Comparison of ENCODE assay signal across 22 mouse cellular contexts in the genomic region with DNA sequence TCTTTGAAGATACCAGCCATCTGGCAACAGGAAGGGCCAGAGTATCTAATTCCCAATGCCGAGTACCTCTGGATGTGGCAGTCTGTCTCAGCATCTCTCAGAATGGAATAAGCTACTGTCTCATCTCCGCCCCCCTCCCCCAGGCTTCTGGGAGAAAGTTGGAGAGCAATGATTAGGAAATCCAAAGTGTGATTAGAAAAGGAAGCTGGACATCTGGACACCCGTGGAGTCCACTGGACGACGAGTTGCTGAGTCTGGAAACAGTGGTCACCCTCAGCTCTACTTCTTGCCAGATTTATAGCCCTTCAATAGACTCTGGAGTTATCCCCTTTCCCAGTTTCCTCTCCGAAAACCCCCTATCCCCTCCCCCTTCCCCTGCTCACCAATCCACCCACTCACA.
DNase-seq lines count a peak whose midpoint lies in the region; ATAC-seq and TF ChIP-seq lines count a peak whose summit lies in the region.
"Had no signal": no experiment of that assay in that cellular context is flagged by ENCODE, and none has a peak within 500 bp of the region (broad histone marks: within the 10 kb centered on the region; RNA-seq: fewer than 3 reads in every experiment).

No protein-coding gene starts in this region.

- H3K4me3 ChIP-seq in lung, embryonic 15.5 days, result no peak overlapping the region
- no peak overlapping the region for H3K4me3 ChIP-seq in lung, postnatal 0 days (ENCODE audit: low read depth, low read length)
- H3K4me3 ChIP-seq: embryonic facial prominence, embryonic 13.5 days; embryonic facial prominence, embryonic 15.5 days; erythroblast, embryonic 14.5 days; forebrain, embryonic 10.5 days; forebrain, embryonic 12.5 days had no signal

- TF ChIP-seq CTCF in lung, postnatal 0 days (IDR thresholded peaks at IDR 0.05), result no peak

- no peaks in the 10 kb centered on the region for H3K36me3 ChIP-seq in lung, embryonic 15.5 days
- H3K36me3 ChIP-seq in lung, postnatal 0 days (ENCODE audit: insufficient read depth, low read length), result no peaks in the 10 kb centered on the region
- H3K36me3 ChIP-seq: embryonic facial prominence, embryonic 13.5 days; embryonic facial prominence, embryonic 15.5 days; forebrain, embryonic 10.5 days; forebrain, embryonic 12.5 days had no signal

- ATAC-seq in lung, embryonic 15.5 days (ENCODE audit: borderline replicate concordance, extremely low read depth, low FRiP score, low TSS enrichment), result peak; percentile 74; the same call in 1 of the 2 replicates
- ATAC-seq in lung, postnatal 0 days, result peak; percentile 30; the same call in 1 of the 2 replicates
- ATAC-seq: forebrain, embryonic 14.5 days had no signal

- 0 out of 2 replicates have a peak, but pooled peaks have one; percentile 29 for TF ChIP-seq EP300 in lung, postnatal 0 days (IDR thresholded peaks at IDR 0.05)

- no peaks in the 10 kb centered on the region for H3K4me1 ChIP-seq in lung, embryonic 15.5 days
- no peaks in the 10 kb centered on the region for H3K4me1 ChIP-seq in lung, postnatal 0 days (ENCODE audit: insufficient read depth, low read depth, low read length)
- H3K4me1 ChIP-seq: embryonic facial prominence, embryonic 13.5 days; embryonic facial prominence, embryonic 15.5 days; forebrain, embryonic 10.5 days; forebrain, embryonic 12.5 days had no signal

- no peaks in the 10 kb centered on the region for H3K27me3 ChIP-seq in lung, embryonic 15.5 days
- H3K27me3 ChIP-seq in lung, postnatal 0 days (replicated peaks; ENCODE audit: insufficient read depth, low read length), result no peaks in the 10 kb centered on the region
- H3K27me3 ChIP-seq: embryonic facial prominence, embryonic 13.5 days; embryonic facial prominence, embryonic 15.5 days; forebrain, embryonic 12.5 days had no signal

- H3K4me2 ChIP-seq in lung, embryonic 15.5 days, result no peak overlapping the region
- H3K4me2 ChIP-seq in lung, postnatal 0 days (replicated peaks; ENCODE audit: low read depth, low read length), result no peak overlapping the region
- H3K4me2 ChIP-seq: embryonic facial prominence, embryonic 13.5 days; embryonic facial prominence, embryonic 15.5 days; forebrain, embryonic 12.5 days had no signal

- 49% methylated on average over 6 of the region's 6 CpGs for WGBS in lung, embryonic 15.5 days
- WGBS in lung, postnatal 0 days, result 57% methylated on average over 6 of the region's 6 CpGs

- H3K9me3 ChIP-seq in lung, embryonic 15.5 days, result no peaks in the 10 kb centered on the region
- H3K9me3 ChIP-seq in lung, postnatal 0 days (ENCODE audit: low read length), result no peaks in the 10 kb centered on the region
- H3K9me3 ChIP-seq: embryonic facial prominence, embryonic 15.5 days; forebrain, embryonic 10.5 days; forebrain, embryonic 12.5 days had no signal

- H3K9ac ChIP-seq in lung, embryonic 15.5 days, result no peak overlapping the region
- H3K9ac ChIP-seq in lung, postnatal 0 days (replicated peaks; ENCODE audit: low read depth), result no peak overlapping the region
- H3K9ac ChIP-seq: embryonic facial prominence, embryonic 13.5 days; embryonic facial prominence, embryonic 15.5 days; forebrain, embryonic 12.5 days had no signal

- H3K27ac ChIP-seq in lung, embryonic 15.5 days, result no peak overlapping the region
- H3K27ac ChIP-seq in lung, postnatal 0 days (ENCODE audit: low read length), result no peak overlapping the region
- H3K27ac ChIP-seq: embryonic facial prominence, embryonic 13.5 days; embryonic facial prominence, embryonic 15.5 days; forebrain, embryonic 10.5 days; forebrain, embryonic 12.5 days had no signal

- no peak for DNase-seq in lung, postnatal 25 days (ENCODE audit: low spot score)
- DNase-seq in lung, postnatal 0 days (ENCODE audit: low spot score), result peak; percentile 56
- DNase-seq in lung, postnatal 14 days, result no peak
- peak; percentile 11 for DNase-seq in lung, postnatal 36 days
- DNase-seq in right cerebral cortex, postnatal 14 days, result no peak
- DNase-seq: adrenal gland, adult 2 months; adrenal gland, postnatal 10 days; adrenal gland, postnatal 25 days; cerebellum, adult 11 months; cerebellum, adult 18-20 months; cerebellum, adult 8-10 months; cerebellum, adult 9-11 months; cerebellum, postnatal 14 days; cerebellum, postnatal 36 days; embryo, embryonic 11 days had no signal

Comparison
In these comparisons a context has a peak if more than half of its experiments do, and no peak if none do; other contexts are left out.
1. DNase-seq: peak in lung, postnatal 0 days (single experiment) and lung, postnatal 36 days (single experiment); none in lung, postnatal 25 days (single experiment), lung, postnatal 14 days (single experiment) and right cerebral cortex, postnatal 14 days (single experiment).